Comparison of ENCODE assay signal across 12 mouse cellular contexts in genomic region chr11:95402658-95403101, GRCm38 (mm10). TPM values are rescaled to one million over a fixed set of nuclear protein-coding genes. Genes with fewer than 3 reads are reported as not detected.
DNase-seq lines count a peak whose midpoint lies in the region; ATAC-seq and TF ChIP-seq lines count a peak whose summit lies in the region.
"Had no signal": no experiment of that assay in that cellular context is flagged by ENCODE, and none has a peak within 500 bp of the region (broad histone marks: within the 10 kb centered on the region; RNA-seq: fewer than 3 reads in every experiment).

No protein-coding gene starts in this region.

- H3K27me3 ChIP-seq in kidney, postnatal 0 days (ENCODE audit: insufficient read depth, low read length) = no peaks in the 10 kb centered on the region
- peaks cover 18% of the 10 kb centered on the region for H3K27me3 ChIP-seq in embryonic facial prominence, embryonic 10.5 days (replicated peaks; ENCODE audit: low read depth, poor library complexity, severe bottlenecking)

- no peak overlapping the region for H3K27ac ChIP-seq in kidney, postnatal 0 days
- peak overlapping the region; percentile 40; the same call in 1 of the 2 replicates for H3K27ac ChIP-seq in embryonic facial prominence, embryonic 10.5 days (replicated peaks)
- H3K27ac ChIP-seq: limb, embryonic 13.5 days; midbrain, embryonic 13.5 days had no signal

- no peak overlapping the region for H3K9ac ChIP-seq in kidney, postnatal 0 days (ENCODE audit: low read depth, low read length)
- H3K9ac ChIP-seq: limb, embryonic 13.5 days; midbrain, embryonic 13.5 days had no signal

- H3K4me1 ChIP-seq in kidney, postnatal 0 days (replicated peaks; ENCODE audit: insufficient read depth, low read length) = 0 out of 2 replicates have a peak, but pooled peaks cover 3% of the 10 kb centered on the region
- peaks cover 28% of the 10 kb centered on the region for H3K4me1 ChIP-seq in embryonic facial prominence, embryonic 10.5 days

- no peak overlapping the region for H3K4me2 ChIP-seq in kidney, postnatal 0 days (ENCODE audit: low read length)
- H3K4me2 ChIP-seq: limb, embryonic 13.5 days; midbrain, embryonic 13.5 days had no signal

- ATAC-seq in kidney, postnatal 0 days (replicated peaks; ENCODE audit: low FRiP score, low read depth) = no peak
- no peak for ATAC-seq in granulocyte monocyte progenitor cell, adult 5-6 weeks (replicated peaks; ENCODE audit: poor library complexity, severe bottlenecking)
- ATAC-seq: midbrain, embryonic 13.5 days had no signal

- DNase-seq in adrenal gland, adult 2 months = peak; percentile 83
- DNase-seq in adrenal gland, postnatal 4 days (ENCODE audit: low spot score in 2 of 2) = no peak
- DNase-seq in kidney, postnatal 0 days (ENCODE audit: low spot score) = peak; percentile 24
- no peak for DNase-seq in kidney, adult 8-10 months
- no peak for DNase-seq in embryonic facial prominence, embryonic 10.5 days (ENCODE audit: low spot score)
- peak; percentile 36 for DNase-seq in lung, postnatal 36 days
- no peak for DNase-seq in right cerebral cortex, adult 2 months (ENCODE audit: low spot score in 2 of 2)
- DNase-seq: right cerebral cortex, postnatal 25 days had no signal

- H3K36me3 ChIP-seq in kidney, postnatal 0 days (ENCODE audit: insufficient read depth, low read length) = no peaks in the 10 kb centered on the region
- no peaks in the 10 kb centered on the region for H3K36me3 ChIP-seq in embryonic facial prominence, embryonic 10.5 days (replicated peaks)
- H3K36me3 ChIP-seq: limb, embryonic 13.5 days; midbrain, embryonic 13.5 days had no signal

- TF ChIP-seq CTCF in kidney, postnatal 0 days (IDR thresholded peaks at IDR 0.05; ENCODE audit: low read depth) = no peak

- no peak overlapping the region for H3K4me3 ChIP-seq in kidney, postnatal 0 days (replicated peaks; ENCODE audit: low read depth, low read length)
- no peak overlapping the region for H3K4me3 ChIP-seq in embryonic facial prominence, embryonic 10.5 days
- H3K4me3 ChIP-seq: erythroblast, embryonic 14.5 days; limb, embryonic 13.5 days; midbrain, embryonic 13.5 days had no signal

- WGBS in kidney, postnatal 0 days = 12% methylated on average over 8 of the region's 8 CpGs
- WGBS in embryonic facial prominence, embryonic 10.5 days = 35% methylated on average over 8 of the region's 8 CpGs

- no peaks in the 10 kb centered on the region for H3K9me3 ChIP-seq in kidney, postnatal 0 days (replicated peaks; ENCODE audit: low read length)
- H3K9me3 ChIP-seq in embryonic facial prominence, embryonic 10.5 days = no peaks in the 10 kb centered on the region
- H3K9me3 ChIP-seq: limb, embryonic 13.5 days; midbrain, embryonic 13.5 days had no signal

RNA-seq across cellular contexts. Expression of gene Spop, which starts 11.2 kb away (rescaled TPM):
- 100 to 1,000 TPM; 105 to 187 TPM for total RNA-seq in adrenal gland, adult 2 months (2021)
- polyA plus RNA-seq in adrenal gland, adult 2 months (2012; rRNA removed) = 39.1 and 45.3 TPM in 2 replicates
- 100 to 1,000 TPM; 122 to 124 TPM for total RNA-seq in adrenal gland, postnatal 4 days (2021)
- 77.8 and 90.8 TPM in 2 replicates for polyA plus RNA-seq in kidney, postnatal 0 days (2015; fragmentation: Nextera tagmentation; extraction: Ambion mirVana)
- polyA plus RNA-seq in embryonic facial prominence, embryonic 10.5 days (2016; fragmentation: Nextera tagmentation; extraction: Ambion mirVana) = 135 TPM in 2 replicates
- total RNA-seq in granulocyte monocyte progenitor cell, adult 5-6 weeks (2014; fragmentation: Nextera tagmentation) = 80.9 and 94.8 TPM in 2 replicates
- total RNA-seq in granulocyte monocyte progenitor cell, adult 5-6 weeks (2017) = 65.8 and 70.6 TPM in 2 replicates

RNA-seq across cellular contexts. Expression of gene Slc35b1, which starts 18.2 kb away (rescaled TPM):
- 10 to 100 TPM; 61.1 to 76.8 TPM for total RNA-seq in adrenal gland, adult 2 months (2021)
- 52.8 and 60.4 TPM in 2 replicates for polyA plus RNA-seq in adrenal gland, adult 2 months (2012; rRNA removed)
- 10 to 100 TPM; 64.7 to 71.1 TPM for total RNA-seq in adrenal gland, postnatal 4 days (2021)
- 103 and 104 TPM in 2 replicates for polyA plus RNA-seq in kidney, postnatal 0 days (2015; fragmentation: Nextera tagmentation; extraction: Ambion mirVana)
- 116 and 122 TPM in 2 replicates for polyA plus RNA-seq in embryonic facial prominence, embryonic 10.5 days (2016; fragmentation: Nextera tagmentation; extraction: Ambion mirVana)
- total RNA-seq in granulocyte monocyte progenitor cell, adult 5-6 weeks (2014; fragmentation: Nextera tagmentation) = 66.6 and 71.2 TPM in 2 replicates
- 82.3 and 85.1 TPM in 2 replicates for total RNA-seq in granulocyte monocyte progenitor cell, adult 5-6 weeks (2017)

Comparison
In these comparisons a context has a peak if more than half of its experiments do, and no peak if none do; other contexts are left out.
1. DNase-seq: peak in adrenal gland, adult 2 months (single experiment), kidney, postnatal 0 days (single experiment) and lung, postnatal 36 days (single experiment); none in adrenal gland, postnatal 4 days (0 of 2), kidney, adult 8-10 months (0 of 2), embryonic facial prominence, embryonic 10.5 days (single experiment) and right cerebral cortex, adult 2 months (0 of 2).